Mouse (Mus musculus): Measurements from ENCODE around the gene Prex1.

DNA sequence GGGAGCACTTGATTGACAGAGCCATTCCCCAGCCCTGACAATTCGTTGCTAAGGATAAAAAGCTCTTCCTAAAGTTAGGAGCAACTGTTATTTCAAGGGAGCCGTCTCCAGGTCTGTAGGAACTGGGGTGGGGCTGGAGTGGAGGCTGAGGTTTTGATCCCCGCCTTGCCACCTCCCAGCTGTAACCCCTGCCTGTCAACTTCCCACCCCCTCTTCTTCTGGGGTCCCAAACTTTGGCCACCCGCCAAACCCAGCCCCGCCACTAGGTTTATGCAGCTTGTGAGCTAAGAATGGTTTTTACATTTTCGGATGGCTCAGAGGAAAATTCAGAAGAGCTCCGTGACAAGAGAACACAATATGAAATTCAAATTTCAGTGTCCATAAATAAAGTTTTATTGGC, 23.7 kb upstream of the Prex1 start:
- TF ChIP-seq TAL1 (IDR thresholded peaks at IDR 0.05; ENCODE audit: low read length) (no peak), GATA1 (IDR thresholded peaks at IDR 0.05; ENCODE audit: low read length) (no peak)

Data from erythroblast, embryonic 14.5 days (primary cell).